Mouse (Mus musculus): ENCODE results near the gene Tex2.
A peak's percentile ranks its signal among the peaks of the same experiment; 100 is the strongest.

The Tex2 gene

GRCm38 (mm10) chr11:106543006-106543405, 70.2 kb downstream of the Tex2 start:
- DNase-seq (ENCODE audit: inconsistent ontology term): no peak

- no peak for DNase-seq (ENCODE audit: inconsistent ontology term)
Measured at GRCm38 (mm10) chr11:106542385-106542784, 70.8 kb downstream of the Tex2 start.

DNA sequence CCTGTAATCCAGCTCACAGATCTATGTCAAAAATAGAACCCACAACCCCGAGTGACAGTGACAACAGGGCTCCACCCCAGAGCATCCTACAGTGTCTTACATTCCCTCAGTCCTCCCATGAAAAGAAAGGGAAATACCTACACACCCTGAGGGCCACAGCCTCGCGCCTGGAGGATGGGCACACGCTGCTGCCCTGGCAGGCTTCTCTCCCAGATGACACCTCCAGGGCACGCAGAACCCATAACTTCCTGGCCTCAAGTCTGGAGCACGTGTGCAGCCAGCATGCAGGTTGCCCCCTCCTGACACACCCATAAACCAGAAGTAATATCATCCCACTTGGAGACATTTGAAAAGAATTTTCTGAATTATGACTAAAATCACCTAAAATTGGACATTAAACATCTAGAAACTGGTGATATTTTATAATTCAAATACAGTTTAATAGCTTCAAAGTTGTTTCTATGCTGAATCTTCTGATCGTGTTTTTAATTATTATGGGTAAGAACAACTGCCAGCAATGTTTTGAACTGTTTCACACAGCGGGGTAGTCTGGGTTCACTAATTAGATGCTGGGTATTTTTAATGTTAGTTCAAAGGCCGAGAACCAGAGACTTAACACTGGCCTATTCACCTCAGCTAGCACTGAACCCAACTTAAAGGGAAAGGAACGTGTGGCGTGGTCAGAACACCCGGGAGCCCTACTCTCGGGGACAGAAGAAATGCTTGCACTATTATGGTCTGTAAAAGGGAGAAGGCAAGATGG, 72.5 kb downstream of the Tex2 start:
- no peak for DNase-seq (ENCODE audit: inconsistent ontology term)

- DNase-seq (ENCODE audit: inconsistent ontology term): no peak
Measured at GRCm38 (mm10) chr11:106536253-106536912, 76.8 kb downstream of the Tex2 start.

- no peak for DNase-seq (ENCODE audit: inconsistent ontology term)
Measured at GRCm38 (mm10) chr11:106535660-106536252, 77.5 kb downstream of the Tex2 start.

DNA sequence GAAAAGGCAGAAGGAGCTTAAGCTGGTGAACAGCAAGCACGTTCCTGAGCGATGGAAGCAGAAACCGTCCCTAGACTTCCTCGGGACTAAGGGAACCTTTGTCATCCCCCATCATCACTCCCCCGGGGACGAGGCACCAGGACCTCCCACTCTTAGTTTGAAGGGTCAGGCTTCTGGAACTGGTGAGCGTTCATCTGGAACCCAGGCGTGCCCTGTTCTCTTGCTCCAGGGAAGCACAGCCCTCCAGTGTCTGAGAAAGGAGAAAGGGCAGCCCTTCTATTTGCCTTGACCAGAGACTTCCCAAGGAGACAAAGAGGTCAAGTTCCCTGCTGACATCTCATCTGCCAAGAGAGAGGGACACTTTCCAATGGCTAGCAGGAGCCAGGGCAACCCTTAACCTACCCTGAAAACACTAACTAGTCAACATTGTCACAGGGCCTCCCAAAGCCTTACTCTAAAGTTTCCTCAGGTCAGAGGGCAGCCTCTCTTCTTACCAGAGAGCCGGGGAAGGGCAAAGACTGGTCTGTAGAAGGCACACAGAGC, 80.9 kb downstream of the Tex2 start:
- DNase-seq (ENCODE audit: inconsistent ontology term): no peak

DNA sequence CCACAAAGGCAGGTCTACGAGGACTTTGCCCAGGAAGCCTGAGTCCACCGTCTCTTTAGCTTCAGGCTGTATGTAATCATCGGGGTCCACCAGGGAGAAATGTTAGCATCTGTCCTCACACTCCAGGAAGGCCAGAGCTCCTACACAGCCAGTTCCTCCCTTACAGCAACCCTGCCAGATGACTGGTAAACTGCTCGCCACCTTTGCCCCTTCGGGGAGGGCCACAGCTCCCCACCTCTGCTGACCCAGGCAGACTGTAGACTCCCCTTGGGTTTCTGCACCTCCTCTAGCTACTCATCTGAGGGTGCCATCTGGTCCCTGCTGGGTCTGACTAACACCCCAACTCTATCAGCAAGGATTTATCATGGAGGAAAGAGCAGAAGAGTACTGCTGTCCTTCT, 83.4 kb downstream of the Tex2 start:
- no peak for DNase-seq (ENCODE audit: inconsistent ontology term)

- DNase-seq (ENCODE audit: inconsistent ontology term): no peak
Measured at GRCm38 (mm10) chr11:106529113-106529512, 84.1 kb downstream of the Tex2 start.

DNA sequence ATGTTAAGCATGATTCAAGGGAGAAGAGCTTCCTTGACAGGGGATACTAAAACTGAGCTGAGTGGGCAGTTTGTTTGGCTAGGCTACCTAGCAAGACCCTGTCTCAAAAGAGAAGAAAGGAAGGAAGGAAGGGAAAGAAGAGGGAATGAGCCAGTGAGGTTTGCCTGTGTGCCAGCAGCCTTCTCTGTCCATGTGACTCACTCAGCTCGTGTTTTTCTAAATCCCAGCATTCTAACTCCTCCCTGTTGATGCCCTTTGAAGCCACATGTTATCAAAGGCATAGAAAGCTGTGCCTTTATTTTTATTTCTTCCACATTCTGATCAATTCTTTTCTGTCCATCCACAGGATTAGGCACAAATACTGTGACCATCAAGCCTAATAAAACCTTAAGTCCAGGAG, 85.3 kb downstream of the Tex2 start:
- no peak for DNase-seq (ENCODE audit: inconsistent ontology term)

GRCm38 (mm10) chr11:106527147-106527821, 85.9 kb downstream of the Tex2 start:
- no peak for DNase-seq (ENCODE audit: inconsistent ontology term)

- DNase-seq (ENCODE audit: inconsistent ontology term): no peak
Measured at GRCm38 (mm10) chr11:106522538-106522937, 90.7 kb downstream of the Tex2 start.

- peak; percentile 17 for DNase-seq (ENCODE audit: inconsistent ontology term)
Measured at GRCm38 (mm10) chr11:106521612-106522011, 91.6 kb downstream of the Tex2 start.

DNA sequence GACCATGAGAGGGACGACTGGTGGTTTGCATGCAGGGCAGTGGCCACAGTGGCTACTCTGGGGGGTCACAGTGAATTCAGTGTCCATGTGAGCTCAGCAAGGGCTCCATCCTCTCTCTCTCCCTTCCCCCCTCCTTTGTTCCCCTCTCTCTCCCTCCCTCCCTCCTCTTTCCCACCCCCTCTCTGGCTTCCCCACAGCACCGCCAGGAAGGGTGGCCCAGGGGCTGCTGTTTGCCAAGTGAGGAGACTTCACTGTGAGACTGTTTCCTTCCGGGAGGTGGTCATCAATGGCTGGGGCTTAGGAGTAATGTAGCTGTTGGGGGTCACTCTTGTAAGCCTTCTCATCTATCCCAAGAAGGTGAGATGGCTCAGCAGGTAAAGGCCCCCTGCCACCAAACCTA, 92.8 kb downstream of the Tex2 start:
- DNase-seq (ENCODE audit: inconsistent ontology term): no peak

DNA sequence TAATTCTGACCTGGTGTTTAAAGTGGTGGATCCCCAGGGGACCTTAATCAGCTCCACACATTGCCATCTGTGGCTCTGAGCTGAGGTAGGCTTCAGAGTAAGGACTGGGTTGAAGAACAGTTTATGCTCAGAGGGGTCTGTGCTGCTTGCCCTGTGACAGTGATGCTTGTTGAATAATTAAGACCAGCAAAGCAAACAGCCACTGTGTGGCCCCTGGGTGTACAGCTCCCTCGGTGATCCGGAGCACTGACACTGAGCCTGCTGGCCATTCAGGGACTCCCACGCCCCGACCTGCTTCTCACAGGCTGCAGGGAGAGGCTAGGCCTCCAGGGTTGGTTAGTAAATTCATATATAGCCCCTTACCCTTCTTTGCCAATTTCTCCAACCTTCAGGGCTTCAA, 93.7 kb downstream of the Tex2 start:
- DNase-seq (ENCODE audit: inconsistent ontology term): no peak

DNA sequence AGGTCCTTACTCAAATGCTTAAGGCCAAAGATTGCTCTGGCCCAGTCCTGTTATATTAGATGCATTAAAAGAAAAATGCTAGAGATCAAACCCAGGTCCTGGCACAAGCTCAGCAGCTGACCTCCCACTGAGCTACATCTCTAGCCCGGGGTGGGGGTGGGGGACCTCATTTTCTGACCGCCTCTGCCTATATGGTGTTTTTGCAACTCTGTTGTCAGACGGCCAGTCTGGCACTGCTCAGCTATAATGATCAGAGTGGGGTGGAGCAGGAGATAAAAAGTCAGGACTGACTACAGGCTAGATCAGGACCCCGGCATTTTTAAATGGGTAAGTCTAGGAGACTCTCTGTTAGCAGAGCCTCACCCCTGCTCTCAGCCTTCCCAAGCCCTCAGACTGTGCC, 94.8 kb downstream of the Tex2 start:
- no peak for DNase-seq (ENCODE audit: inconsistent ontology term)

DNA sequence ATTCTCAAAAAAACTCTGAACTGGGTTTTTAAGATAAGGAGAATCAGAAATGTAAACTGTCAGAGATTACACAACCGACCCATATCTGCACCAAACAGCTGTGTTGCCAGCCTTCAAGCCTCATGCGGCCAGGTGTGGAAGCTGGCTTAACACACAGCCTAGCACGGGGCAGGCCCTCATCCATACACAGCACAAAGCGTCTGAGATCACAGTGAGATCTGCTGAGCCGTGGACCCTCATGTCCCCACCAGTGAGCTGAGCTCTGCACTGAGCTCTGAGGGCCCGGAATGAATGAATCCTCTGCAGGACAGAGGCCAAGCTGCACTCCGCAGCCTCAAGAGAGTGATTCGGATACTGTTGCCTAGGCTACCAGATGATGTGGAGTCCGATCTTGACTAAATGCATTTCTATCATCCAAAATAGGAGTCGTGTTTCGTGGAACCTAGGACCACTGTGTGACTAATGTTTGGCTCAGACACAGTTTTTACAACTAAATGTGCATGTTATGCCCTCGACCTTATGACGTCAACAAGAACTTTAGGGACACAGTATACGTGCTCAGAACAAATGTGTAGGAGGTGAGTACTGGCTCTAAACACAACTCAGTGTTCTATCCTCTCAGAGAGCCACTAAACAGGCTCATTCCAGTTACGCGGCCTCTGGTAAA, 98.0 kb downstream of the Tex2 start:
- DNase-seq (ENCODE audit: inconsistent ontology term): no peak

DNA sequence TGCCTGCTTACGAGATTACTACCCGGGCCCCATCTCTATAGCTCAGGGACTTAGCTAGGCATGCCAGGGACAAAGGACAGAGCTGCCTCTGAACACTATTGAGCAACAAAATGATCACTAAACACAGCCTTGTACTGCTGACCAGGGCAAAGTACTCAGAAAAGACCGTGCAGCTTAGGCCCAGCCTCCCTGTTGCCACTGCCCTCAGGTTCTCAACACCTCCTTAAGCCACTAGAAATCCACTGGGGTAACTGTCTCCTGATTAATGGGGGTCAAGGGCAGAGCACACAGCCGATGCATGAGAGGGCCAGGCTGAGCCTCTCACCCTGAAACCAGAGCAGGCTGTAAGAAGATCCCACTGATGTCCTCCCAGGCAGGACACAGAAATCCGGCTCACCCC, 98.8 kb downstream of the Tex2 start:
- no peak for DNase-seq (ENCODE audit: inconsistent ontology term)

DNA sequence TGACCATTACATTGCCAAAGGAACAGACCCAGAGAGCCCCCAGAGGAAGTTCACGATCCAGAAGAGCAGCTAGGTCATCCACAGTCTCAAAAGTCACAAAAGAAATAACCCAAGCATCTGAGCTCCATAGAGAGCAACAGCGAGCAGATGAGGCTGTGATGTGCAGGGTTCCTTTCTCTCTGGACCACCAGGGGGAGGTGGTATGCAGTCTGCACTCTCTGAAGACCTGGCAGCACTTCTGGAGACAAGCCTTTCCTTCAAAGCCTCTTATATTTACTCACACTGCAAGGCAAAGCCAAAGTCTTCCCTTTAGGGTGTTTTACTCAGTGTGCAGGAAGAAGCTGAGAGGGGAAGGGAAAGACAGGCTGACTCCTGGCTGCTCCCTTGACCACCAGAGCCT, 100.1 kb downstream of the Tex2 start:
- DNase-seq (ENCODE audit: inconsistent ontology term): peak; percentile 56

- DNase-seq (ENCODE audit: inconsistent ontology term): no peak
Measured at GRCm38 (mm10) chr11:106512006-106512390, 101.2 kb downstream of the Tex2 start.

GRCm38 (mm10) chr11:106511236-106512005, 101.8 kb downstream of the Tex2 start:
- DNase-seq (ENCODE audit: inconsistent ontology term): no peak

- DNase-seq (ENCODE audit: inconsistent ontology term): no peak
Measured at GRCm38 (mm10) chr11:106507638-106508037, 105.6 kb downstream of the Tex2 start.
